ENCODE assay signal across 7 mouse cellular contexts in the genomic region with DNA sequence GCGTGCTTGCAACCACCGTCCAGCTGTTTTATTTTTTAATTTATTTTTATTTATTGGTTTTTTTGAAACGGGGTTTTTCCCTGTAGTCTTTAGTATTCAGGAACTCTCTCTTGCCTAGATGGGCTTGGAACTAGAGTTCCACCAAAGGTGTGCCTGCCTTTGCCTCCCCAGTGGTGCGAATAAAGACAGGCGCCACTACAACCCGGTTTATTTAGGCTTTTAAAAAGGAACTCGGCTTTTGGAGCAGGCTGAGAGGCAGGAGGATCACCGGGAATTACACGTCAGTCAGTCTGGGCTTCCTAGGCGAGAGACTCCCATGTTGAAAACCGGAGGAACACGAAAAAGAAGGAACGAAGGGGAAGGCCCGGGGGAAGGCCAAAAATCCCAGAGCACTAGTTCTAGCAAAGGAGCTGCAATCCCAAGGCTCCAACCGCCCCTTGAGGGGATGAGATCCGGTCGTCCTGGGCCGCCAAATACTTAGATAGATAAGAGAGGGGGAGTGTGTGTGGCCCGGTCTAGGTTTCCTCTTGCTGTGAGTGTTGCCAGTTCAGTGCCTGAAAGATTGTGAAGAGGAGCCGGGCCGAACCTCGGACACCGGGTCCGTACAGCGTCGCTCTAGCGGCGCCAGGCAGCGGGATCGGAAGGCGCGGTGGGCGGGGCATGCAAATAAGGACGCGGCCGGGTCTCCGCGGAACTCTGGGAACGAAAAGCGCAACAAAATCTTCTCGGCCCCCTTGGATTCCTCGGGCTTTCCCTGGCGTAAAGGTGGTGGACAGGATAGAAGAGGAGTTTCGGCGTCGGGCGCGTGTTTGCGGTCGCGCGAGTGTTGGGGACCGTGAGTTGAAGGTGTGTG. TPM values are rescaled to one million over a fixed set of nuclear protein-coding genes. Genes with fewer than 3 reads are reported as not detected.
DNase-seq lines count a peak whose midpoint lies in the region; ATAC-seq lines count a peak whose summit lies in the region.
"Not testable (repeated sequence)": the region's sequence is repeated elsewhere in the genome, so short reads cannot be mapped to it uniquely, and the experiment has no call there.

No protein-coding gene starts in this region.

- H3K36me3 ChIP-seq in embryonic facial prominence, embryonic 14.5 days (ENCODE audit: control insufficient read depth, insufficient read depth, low read length); limb, embryonic 13.5 days; midbrain, embryonic 14.5 days (ENCODE audit: control insufficient read depth, insufficient read depth, low read length): not testable (repeated sequence)

- WGBS in embryonic facial prominence, embryonic 14.5 days = 6% methylated on average over 44 of the region's 53 CpGs
- WGBS in limb, embryonic 13.5 days = 4% methylated on average over 53 of the region's 53 CpGs
- 5% methylated on average over 51 of the region's 53 CpGs for WGBS in midbrain, embryonic 14.5 days

- DNase-seq in adrenal gland, postnatal 36 days = peak; percentile 84 to 85
- DNase-seq in embryonic facial prominence, embryonic 14.5 days (ENCODE audit: low spot score) = peak; percentile 80
- DNase-seq in heart, adult 8-10 months (ENCODE audit: low spot score) = peak; percentile 60
- peak; percentile 69 to 74 for DNase-seq in kidney, adult 8-10 months
- DNase-seq in midbrain, embryonic 14.5 days = peak; percentile 88
- peak; percentile 67 to 74 for DNase-seq in spleen, adult 18-20 months

- peak overlapping the region; percentile 33 for H3K4me3 ChIP-seq in embryonic facial prominence, embryonic 14.5 days (ENCODE audit: low read depth, low read length)
- H3K4me3 ChIP-seq in limb, embryonic 13.5 days = peak overlapping the region; percentile 40
- H3K4me3 ChIP-seq in midbrain, embryonic 14.5 days (replicated peaks; ENCODE audit: low read depth, low read length) = peak overlapping the region; percentile 31

- ATAC-seq in embryonic facial prominence, embryonic 14.5 days (ENCODE audit: low read depth) = peak; percentile 61
- ATAC-seq in limb, embryonic 13.5 days (ENCODE audit: low FRiP score, low read depth) = peak; percentile 70
- peak; percentile 80 for ATAC-seq in midbrain, embryonic 14.5 days (ENCODE audit: low FRiP score, low TSS enrichment)

- H3K9me3 ChIP-seq in embryonic facial prominence, embryonic 14.5 days (ENCODE audit: control insufficient read depth, low read length); limb, embryonic 13.5 days; midbrain, embryonic 14.5 days (ENCODE audit: control insufficient read depth, low read length): not testable (repeated sequence)

- H3K27me3 ChIP-seq in embryonic facial prominence, embryonic 14.5 days (replicated peaks; ENCODE audit: control insufficient read depth, insufficient read depth, low read length); limb, embryonic 13.5 days; midbrain, embryonic 14.5 days (ENCODE audit: control insufficient read depth, insufficient read depth, low read length): not testable (repeated sequence)

- not testable (repeated sequence) for H3K4me1 ChIP-seq in embryonic facial prominence, embryonic 14.5 days (ENCODE audit: control insufficient read depth, insufficient read depth, low read length); limb, embryonic 13.5 days; midbrain, embryonic 14.5 days (ENCODE audit: control insufficient read depth, insufficient read depth, low read length)

- peak overlapping the region; percentile 49 for H3K4me2 ChIP-seq in embryonic facial prominence, embryonic 14.5 days (ENCODE audit: low read depth, low read length)
- peak overlapping the region; percentile 59 for H3K4me2 ChIP-seq in limb, embryonic 13.5 days (replicated peaks)
- H3K4me2 ChIP-seq in midbrain, embryonic 14.5 days (ENCODE audit: low read length) = peak overlapping the region; percentile 52

- peak overlapping the region; percentile 71 for H3K27ac ChIP-seq in embryonic facial prominence, embryonic 14.5 days (replicated peaks; ENCODE audit: low read depth, low read length)
- peak overlapping the region; percentile 79; the same call in 1 of the 2 replicates for H3K27ac ChIP-seq in limb, embryonic 13.5 days
- H3K27ac ChIP-seq in midbrain, embryonic 14.5 days (replicated peaks; ENCODE audit: low read depth, low read length) = peak overlapping the region; percentile 82

- peak overlapping the region; percentile 22 for H3K9ac ChIP-seq in embryonic facial prominence, embryonic 14.5 days (ENCODE audit: low read depth, low read length)
- H3K9ac ChIP-seq in limb, embryonic 13.5 days = peak overlapping the region; percentile 62
- H3K9ac ChIP-seq in midbrain, embryonic 14.5 days (replicated peaks; ENCODE audit: low read length) = peak overlapping the region; percentile 46

RNA-seq across cellular contexts. Expression of a gene that starts 14.1 kb away (rescaled TPM):
- total RNA-seq in adrenal gland, postnatal 36 days (2021) = 10 to 100 TPM; 24.0 to 31.6 TPM
- 34.9 and 39.4 TPM in 2 replicates for polyA plus RNA-seq in embryonic facial prominence, embryonic 14.5 days (2014; fragmentation: Nextera tagmentation; extraction: Ambion mirVana)
- total RNA-seq in heart, adult 8-10 months (2022) = 10 to 100 TPM; 47.9 to 60.0 (median 55.8) TPM
- 42.6 and 47.4 TPM in 2 replicates for polyA plus RNA-seq in limb, embryonic 13.5 days (2015; fragmentation: Nextera tagmentation; extraction: Ambion mirVana)
- 13.2 and 14.0 TPM in 2 replicates for polyA plus RNA-seq in midbrain, embryonic 14.5 days (2014; fragmentation: Nextera tagmentation; extraction: Ambion mirVana)

RNA-seq across cellular contexts. Expression of a gene that starts 24.3 kb away (rescaled TPM):
- total RNA-seq in adrenal gland, postnatal 36 days (2021) = 10 to 100 TPM; 11.4 to 12.5 TPM
- polyA plus RNA-seq in embryonic facial prominence, embryonic 14.5 days (2014; fragmentation: Nextera tagmentation; extraction: Ambion mirVana) = 4.2 and 4.7 TPM in 2 replicates
- 10 to 100 TPM; 21.1 to 30.1 (median 27.0) TPM for total RNA-seq in heart, adult 8-10 months (2022)
- 2.0 and 2.2 TPM in 2 replicates for polyA plus RNA-seq in limb, embryonic 13.5 days (2015; fragmentation: Nextera tagmentation; extraction: Ambion mirVana)
- polyA plus RNA-seq in midbrain, embryonic 14.5 days (2014; fragmentation: Nextera tagmentation; extraction: Ambion mirVana) = 3.9 and 4.5 TPM in 2 replicates

RNA-seq across cellular contexts. Expression of a gene that starts 42.0 kb away (rescaled TPM):
- not detected for total RNA-seq in adrenal gland, postnatal 36 days (2021)
- polyA plus RNA-seq in embryonic facial prominence, embryonic 14.5 days (2014; fragmentation: Nextera tagmentation; extraction: Ambion mirVana) = not detected in 2 replicates
- total RNA-seq in heart, adult 8-10 months (2022) = not detected
- polyA plus RNA-seq in limb, embryonic 13.5 days (2015; fragmentation: Nextera tagmentation; extraction: Ambion mirVana) = not detected in 2 replicates
- polyA plus RNA-seq in midbrain, embryonic 14.5 days (2014; fragmentation: Nextera tagmentation; extraction: Ambion mirVana) = not detected in 2 replicates

RNA-seq across cellular contexts. Expression of a gene that starts 59.0 kb away (rescaled TPM):
- total RNA-seq in adrenal gland, postnatal 36 days (2021) = 10 to 100 TPM; 10.9 to 11.1 TPM
- 5.9 and 6.5 TPM in 2 replicates for polyA plus RNA-seq in embryonic facial prominence, embryonic 14.5 days (2014; fragmentation: Nextera tagmentation; extraction: Ambion mirVana)
- 1 to 10 TPM; 3.8 to 6.8 (median 4.1) TPM for total RNA-seq in heart, adult 8-10 months (2022)
- polyA plus RNA-seq in limb, embryonic 13.5 days (2015; fragmentation: Nextera tagmentation; extraction: Ambion mirVana) = 3.2 and 3.6 TPM in 2 replicates
- 1.2 and 3.5 TPM in 2 replicates for polyA plus RNA-seq in midbrain, embryonic 14.5 days (2014; fragmentation: Nextera tagmentation; extraction: Ambion mirVana)

Comparison
In these comparisons a context has a peak if more than half of its experiments do, and no peak if none do; other contexts are left out.
1. Peak in every context shown above with its lines: DNase-seq, ATAC-seq, H3K4me3 ChIP-seq and H3K27ac ChIP-seq.